Mouse (Mus musculus): Measurements from ENCODE around the gene Mrpl49. TPM values are rescaled to one million over a fixed set of nuclear protein-coding genes. Genes with fewer than 3 reads are reported as not detected.

The Mrpl49 gene
- polyA plus RNA-seq (2012; rRNA removed): 25.2 and 26.8 TPM in 2 replicates

DNA sequence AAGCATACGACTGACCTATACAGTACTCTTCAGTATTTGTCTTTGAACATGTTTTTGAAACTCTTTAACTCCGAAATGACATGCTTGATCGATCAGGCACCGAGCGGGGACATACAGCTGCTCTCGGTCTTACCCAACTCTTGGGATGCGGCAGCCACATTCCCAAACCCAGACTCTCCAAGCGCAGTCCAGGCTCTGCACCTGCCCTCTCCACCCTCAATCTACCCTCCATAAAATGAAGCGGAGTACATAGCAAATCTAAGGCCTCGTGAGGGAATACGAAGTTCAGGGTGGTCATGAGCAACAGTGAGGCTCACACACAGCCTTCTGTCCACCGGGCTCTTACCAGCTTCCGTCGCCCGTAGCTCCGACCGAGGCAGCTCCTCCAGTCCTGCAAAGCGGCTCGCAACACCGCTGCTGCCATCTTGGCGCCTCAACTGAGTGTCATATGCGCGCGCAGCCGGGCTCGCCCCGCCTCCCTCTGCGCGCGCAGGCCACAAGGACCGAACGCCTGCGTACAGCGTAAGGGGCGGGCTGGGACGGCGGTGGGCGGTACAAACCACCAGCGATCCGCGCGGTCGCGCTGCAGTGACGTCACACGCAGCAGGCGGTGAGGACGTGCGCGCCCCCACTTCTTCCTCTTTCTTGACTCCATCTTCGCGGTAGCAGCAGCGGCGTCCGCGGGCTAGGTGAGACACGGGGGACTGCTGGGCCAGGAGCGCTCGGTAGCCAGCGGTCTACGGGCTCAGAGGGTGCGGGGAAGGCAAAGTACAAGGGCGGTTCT, at the start of gene Mrpl49, which contains the start of gene Fau:
Gene Mrpl49, minus strand, starts transcription at position 473 of the 784 bp plus-strand sequence.
Gene Fau, plus strand, starts transcription at position 532 of the 784 bp plus-strand sequence.
- under 1% methylated on average over 63 of the region's 63 CpGs for WGBS
- peak; percentile 75 for DNase-seq (ENCODE audit: low read depth, low spot score)

DNA sequence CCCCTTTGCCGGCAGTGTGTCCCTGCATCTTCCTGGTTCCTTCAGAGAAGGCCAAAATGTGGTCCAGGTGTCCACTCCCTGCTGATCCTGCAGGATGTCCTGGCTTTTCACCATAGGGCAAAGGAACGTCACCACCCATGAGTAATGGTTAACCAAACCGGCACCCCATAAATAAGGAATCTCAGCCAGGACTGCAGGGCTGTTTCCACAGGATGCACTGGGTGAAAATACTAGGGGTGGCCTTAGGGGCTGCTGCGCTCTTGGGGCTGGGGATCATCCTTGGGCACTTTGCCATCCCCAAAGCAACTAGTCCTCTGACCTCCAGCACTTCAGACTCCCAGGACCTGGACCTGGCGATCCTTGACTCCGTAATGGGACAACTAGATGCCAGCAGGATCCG, 48.0 kb upstream of the Mrpl49 start, which contains the start of gene Naaladl1:
Gene Naaladl1, plus strand, starts transcription at position 197 of the 400 bp plus-strand sequence.
- WGBS: 41% methylated on average over 7 of the region's 7 CpGs
- DNase-seq (ENCODE audit: low read depth, low spot score): no peak

DNA sequence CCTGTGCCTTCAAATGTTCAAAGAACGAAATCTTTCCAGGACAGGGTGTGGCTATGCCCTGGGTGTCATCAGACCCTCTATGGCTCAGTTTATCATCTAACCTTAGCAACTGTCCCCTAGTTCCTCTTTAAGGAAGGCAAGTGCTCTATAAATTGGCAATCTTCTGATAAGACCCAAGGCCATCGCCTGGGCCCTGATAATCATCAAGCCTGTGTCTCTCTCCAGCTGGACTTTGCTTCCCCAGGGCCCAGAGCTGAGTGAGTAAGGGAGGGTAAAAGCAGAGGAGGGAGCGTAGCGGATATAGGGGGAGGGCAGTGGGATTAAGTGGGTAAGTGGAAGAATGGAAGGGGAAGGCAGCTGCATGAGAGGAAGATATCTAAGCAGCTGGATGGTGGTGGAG, 46.9 kb upstream of the Mrpl49 start:
- DNase-seq (ENCODE audit: low read depth, low spot score): no peak
- WGBS: 15% methylated on average over 4 of the region's 4 CpGs

DNA sequence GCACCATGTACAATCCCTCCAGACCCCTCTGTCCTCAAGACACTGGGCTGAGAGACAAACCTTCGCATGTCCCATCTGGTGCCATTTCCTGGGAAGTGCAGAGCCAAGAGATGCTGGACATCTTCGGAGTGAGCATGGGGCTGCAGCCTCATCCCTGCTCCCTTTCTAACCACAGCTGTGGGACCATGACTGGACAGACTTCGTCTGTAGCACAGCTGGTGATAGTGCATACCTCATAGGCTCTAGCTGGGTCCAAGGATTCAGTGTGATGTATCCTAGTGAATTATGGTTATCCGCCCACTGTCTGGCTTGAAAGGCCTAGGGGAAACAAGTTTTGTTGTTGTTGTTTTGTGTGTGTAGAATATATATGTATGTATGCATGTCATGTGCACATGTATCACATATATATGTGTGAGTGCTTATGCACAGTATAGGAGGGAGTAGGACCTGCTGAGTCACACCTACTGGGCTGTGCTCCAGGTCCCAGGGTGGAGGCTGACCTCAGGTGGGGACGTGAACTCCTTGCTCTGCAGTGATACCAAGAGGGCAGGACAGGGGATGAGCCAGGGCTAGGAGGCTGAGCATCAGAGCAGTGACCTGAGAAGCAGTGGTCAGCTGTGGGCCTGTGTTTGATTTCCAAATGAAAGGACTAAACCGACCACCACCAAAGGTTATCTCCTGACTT, 44.7 kb upstream of the Mrpl49 start:
- WGBS: 71% methylated on average over 6 of the region's 6 CpGs

DNA sequence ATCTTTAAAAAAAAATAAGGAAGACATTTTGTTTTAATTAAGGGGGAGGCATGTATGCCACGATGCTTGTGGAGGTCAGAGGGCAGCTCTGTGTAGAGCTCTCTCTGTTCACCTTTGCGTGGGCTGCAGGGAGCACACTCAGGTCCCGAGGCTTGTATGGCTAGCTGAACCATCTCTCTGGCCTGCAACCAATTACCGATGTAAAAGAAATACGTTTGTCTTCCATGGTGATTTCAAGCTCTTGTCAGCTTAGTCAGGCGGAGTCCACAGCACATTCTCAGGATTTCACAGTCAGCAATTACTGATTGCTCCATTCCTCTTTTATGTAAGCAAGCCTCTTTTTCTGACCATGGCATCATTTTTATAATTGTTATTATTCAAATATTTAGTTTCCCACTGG, 43.6 kb upstream of the Mrpl49 start:
- DNase-seq (ENCODE audit: low read depth, low spot score): no peak
- 78% methylated on average over 6 of the region's 6 CpGs for WGBS

More for the DNA sequence above, 44.7 kb upstream of the Mrpl49 start:
- no peak for DNase-seq (ENCODE audit: low read depth, low spot score)

DNA sequence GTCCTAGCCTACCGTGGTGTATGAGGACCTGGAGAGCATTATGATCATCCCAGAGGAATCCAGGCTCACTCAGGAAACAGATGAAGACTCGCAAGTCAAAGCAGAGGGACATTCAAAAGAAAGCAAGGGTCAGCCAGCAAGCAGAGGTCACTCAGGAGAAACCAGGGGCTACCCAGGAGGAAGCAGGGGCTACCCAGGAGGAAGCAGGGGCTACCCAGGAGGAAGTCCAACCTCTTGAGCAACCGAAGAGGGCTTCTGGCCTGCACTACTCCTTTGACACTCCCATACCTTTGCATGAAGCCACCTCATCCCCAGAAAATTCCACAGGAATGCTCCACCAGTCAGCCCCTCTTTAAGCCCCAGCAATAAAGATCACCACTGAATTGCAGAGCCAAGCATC, 40.3 kb upstream of the Mrpl49 start:
- DNase-seq (ENCODE audit: low read depth, low spot score): no peak
- 82% methylated on average over 3 of the region's 3 CpGs for WGBS

DNA sequence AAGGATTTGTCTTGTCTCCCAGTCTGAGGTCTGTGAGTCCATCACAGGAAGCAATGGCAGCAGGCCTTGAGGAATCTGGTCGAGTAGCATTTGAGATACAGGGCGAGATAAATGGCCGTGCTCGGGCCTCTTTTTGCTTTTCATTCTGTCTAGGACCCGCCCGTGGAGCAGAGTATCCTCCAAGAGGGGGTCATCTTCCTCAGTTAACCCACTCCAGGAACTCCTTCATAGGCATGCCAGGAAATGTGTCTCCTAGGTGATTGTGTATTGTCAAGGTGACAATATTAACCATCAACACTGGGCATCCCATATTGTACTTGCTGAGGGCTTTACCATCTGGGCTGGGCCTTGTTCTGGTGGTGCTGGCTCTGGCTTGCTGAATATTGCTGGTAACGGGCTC, 36.5 kb upstream of the Mrpl49 start, which contains the start of gene AC131692.1:
Gene AC131692.1, plus strand, starts transcription at position 301 of the 400 bp plus-strand sequence.
- WGBS: 93% methylated on average over 7 of the region's 7 CpGs
- no peak for DNase-seq (ENCODE audit: low read depth, low spot score)

DNA sequence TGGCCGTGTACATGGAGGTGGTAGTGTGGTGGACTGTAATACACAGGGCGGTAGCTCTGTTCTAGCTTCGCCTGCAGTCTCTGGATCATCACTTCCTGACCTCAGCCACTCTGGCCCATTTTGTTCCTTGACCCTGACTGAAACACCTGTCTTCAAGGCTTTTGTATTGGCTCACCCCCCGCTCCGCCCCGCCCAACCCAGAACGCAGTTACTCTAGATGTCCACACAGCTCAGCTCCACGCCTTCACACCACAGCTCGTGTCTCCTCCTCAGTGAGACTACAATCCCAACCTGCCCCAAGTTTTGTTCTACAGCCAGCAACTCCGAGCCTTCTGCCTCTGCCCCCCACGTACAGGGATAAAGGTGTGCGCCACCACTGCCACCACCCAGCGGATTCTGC, 31.3 kb upstream of the Mrpl49 start:
- WGBS: 71% methylated on average over 13 of the region's 13 CpGs
- no peak for DNase-seq (ENCODE audit: low read depth, low spot score)

DNA sequence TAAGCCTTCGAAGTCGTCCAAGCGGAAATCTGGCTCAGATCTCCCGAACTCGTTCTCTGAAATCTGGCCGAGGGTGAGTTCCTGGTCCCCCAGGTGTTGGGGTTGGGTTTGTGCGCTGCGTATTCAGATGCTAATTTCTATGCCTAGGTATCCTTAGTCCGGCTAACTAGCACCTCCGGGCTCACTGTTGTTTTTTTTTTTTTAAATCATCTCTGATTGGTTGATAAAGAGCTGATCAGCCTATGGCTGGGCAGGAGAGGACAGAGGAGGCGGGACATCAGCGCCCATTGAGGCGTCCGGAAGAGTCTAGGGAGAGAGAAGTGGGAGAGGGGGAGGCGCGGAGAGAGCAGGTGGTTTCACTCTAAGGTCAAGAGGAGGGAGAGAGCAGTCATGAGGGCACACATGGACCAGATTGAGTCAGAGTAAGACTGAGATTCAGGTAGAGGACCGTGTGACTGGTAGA, 27.9 kb upstream of the Mrpl49 start:
- WGBS: under 1% methylated on average over 17 of the region's 17 CpGs
- DNase-seq (ENCODE audit: low read depth, low spot score): peak; percentile 44

DNA sequence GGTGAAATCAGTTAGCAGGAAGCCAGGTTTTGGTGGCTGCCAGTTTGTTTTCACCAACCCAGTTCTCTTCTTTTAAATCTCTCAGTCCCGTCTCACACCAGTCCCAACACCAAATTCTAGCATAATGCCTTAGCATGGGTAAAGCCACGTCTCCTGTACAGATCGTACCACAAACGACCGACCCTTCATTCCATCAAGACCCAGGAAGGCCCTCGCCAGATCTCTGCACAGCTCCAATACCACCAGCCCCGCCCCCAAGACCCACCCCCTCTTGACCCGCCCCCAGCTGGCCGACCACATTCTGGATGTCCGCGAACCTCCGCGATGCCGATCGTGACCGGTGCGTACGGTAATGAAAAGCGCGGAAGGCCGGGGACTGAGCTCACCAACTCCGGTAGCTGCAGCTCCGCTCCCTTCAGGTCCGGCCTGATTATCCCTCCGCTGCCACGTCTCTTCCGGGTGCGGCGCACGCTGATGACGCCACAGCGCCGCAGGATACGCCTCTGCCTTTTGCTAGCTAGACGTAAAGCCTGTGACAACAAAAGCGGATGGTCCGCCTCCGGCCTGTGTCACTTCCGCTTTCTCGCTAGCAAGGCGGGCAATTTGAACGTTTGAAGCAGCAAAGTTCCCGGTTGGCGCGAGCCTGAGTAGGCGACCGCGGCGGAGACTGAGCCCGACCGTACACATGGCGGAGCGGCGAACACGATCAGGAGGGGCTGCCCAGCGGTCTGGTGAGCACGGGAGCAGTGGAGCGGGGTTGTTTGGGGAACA, 27.1 kb upstream of the Mrpl49 start, which contains the start of the genes Zfpl1 and Cdca5:
Gene Zfpl1, minus strand, starts transcription at position 479 of the 771 bp plus-strand sequence.
Gene Cdca5, plus strand, starts transcription at position 506 of the 771 bp plus-strand sequence.
- WGBS: under 1% methylated on average over 58 of the region's 58 CpGs
- peak; percentile 94 for DNase-seq (ENCODE audit: low read depth, low spot score)

DNA sequence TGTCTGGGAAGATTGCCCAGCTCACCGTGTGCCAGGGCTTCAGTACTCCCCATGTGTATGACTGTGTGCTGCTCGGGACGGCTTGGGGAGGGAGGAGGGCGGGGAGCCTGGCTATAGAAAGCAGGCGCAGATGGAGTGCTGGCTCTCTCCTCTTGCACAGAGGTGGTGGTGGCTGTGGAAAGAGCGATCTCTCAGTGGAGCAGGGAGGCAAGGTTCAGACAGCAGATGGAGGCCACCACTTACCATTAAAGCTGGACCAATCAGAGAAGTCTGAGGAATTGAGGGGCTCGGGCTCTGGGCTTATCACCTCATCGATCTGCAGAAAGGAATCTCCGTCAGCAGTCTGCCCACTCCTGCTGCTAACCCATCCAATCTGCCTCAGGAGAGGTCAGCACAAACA, 24.6 kb upstream of the Mrpl49 start, which contains the start of gene Gm28374:
Gene Gm28374, minus strand, starts transcription at position 101 of the 400 bp plus-strand sequence.
- WGBS: 87% methylated on average over 9 of the region's 9 CpGs
- no peak for DNase-seq (ENCODE audit: low read depth, low spot score)

DNA sequence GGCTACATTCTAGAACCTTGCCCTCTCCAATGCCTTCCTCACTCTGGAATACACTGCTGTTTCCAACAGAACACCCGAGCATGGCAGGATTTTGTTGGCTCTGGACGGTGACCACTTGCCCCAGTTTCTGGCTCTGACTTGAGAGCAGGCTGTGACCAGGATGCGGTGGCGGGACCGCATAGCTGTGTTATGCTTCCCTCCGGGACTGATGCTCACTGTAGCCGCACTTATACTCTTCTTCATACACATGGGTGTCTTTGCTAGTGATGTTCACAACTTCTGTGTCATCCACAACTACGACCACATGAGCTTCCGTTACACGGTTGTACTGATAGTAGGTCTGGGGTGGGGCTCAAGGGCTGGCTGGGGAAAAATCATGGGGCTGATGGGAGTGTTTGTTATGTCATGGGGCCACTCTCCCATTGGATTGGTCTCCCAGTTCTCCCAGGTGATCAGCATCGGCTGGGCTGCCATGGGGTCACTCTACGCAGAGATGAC, 22.4 kb upstream of the Mrpl49 start, which contains the start of gene Tmem262:
Gene Tmem262, plus strand, starts transcription at position 51 of the 498 bp plus-strand sequence.
- DNase-seq (ENCODE audit: low read depth, low spot score): no peak
- WGBS: 89% methylated on average over 12 of the region's 12 CpGs

DNA sequence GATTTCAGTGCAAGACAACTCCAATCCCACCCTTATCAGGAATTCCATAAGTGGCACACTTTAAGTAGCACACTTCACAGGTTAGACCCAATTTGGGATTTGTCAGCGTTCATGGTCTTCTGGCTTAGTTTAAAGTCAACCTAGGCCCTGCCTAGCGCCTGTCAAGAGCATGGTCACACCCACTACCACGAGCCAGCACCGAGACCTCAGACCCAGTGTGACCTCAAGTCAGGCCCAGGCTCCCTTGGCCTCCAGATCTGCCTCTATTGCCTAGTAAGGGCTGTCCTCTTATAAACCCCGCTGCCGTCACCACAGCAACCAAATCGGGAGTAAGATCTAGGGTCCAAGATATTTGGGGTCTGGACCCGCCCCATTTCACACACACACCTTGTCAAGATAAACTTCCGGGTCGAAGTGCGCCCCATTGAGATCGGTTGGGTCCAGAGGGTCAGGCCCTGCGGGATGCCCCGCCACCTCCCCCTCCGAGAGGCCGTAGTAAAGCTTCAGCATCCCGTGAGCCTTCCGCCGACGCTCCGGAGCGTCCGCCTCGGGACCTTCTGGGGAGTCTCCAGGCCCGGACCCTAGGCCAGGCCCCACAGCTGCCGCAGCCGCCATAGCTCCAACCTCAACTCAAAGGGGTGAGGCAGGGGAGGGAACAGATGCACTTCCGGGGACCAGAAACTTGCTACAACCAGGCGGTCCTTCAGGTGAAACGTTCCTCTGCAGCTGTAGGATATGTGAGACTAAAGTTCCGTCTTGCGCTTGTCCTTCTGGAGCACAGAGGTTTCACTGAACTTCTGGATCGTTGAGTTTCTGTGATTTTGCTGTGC, 19.2 kb upstream of the Mrpl49 start, which contains the start of gene Vps51:
Gene Vps51, minus strand, starts transcription at position 668 of the 830 bp plus-strand sequence.
- WGBS: under 1% methylated on average over 33 of the region's 33 CpGs
- peak; percentile 89 for DNase-seq (ENCODE audit: low read depth, low spot score)

DNA sequence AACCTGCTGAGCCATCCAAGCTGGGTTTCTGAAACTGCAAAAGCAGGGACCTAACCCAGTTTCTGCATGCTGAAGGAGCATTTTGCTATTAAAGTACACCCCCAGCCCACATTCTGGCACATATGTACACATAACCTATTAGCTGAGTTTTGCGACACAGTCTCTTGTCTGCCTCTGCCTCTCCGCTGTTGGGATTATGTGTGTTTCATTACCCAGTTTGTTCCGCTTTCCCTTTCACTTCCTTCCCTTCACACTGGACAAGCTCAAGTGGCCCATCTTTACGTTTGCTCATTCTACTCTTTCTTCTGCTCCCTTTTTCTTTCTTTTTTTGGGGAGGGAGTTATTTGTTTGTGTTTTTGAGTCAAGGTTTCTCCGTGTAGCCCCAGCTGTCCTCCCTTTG, 16.3 kb upstream of the Mrpl49 start:
- no peak for DNase-seq (ENCODE audit: low read depth, low spot score)
- 87% methylated on average over 5 of the region's 5 CpGs for WGBS

DNA sequence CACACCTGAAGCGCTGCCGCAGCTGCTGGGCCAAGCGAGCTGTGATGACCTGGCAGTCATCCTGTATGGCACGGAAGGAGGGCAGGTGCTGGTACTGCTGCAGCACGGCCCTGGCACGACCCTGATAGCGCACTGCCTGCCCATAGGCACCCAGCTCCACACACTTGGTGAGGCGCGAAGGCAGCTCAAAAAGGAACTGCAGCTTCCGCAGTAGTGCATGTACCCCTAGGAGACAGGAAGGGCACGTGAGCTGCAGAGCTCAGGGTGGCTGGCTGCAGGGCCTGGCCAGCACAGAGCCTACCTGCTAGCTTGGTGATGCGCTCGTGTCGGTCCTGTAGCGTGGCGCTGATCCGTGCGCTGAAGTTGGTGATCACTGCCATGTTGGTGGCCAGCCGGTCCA, 13.7 kb upstream of the Mrpl49 start:
- DNase-seq (ENCODE audit: low read depth, low spot score): no peak
- WGBS: 92% methylated on average over 19 of the region's 19 CpGs

DNA sequence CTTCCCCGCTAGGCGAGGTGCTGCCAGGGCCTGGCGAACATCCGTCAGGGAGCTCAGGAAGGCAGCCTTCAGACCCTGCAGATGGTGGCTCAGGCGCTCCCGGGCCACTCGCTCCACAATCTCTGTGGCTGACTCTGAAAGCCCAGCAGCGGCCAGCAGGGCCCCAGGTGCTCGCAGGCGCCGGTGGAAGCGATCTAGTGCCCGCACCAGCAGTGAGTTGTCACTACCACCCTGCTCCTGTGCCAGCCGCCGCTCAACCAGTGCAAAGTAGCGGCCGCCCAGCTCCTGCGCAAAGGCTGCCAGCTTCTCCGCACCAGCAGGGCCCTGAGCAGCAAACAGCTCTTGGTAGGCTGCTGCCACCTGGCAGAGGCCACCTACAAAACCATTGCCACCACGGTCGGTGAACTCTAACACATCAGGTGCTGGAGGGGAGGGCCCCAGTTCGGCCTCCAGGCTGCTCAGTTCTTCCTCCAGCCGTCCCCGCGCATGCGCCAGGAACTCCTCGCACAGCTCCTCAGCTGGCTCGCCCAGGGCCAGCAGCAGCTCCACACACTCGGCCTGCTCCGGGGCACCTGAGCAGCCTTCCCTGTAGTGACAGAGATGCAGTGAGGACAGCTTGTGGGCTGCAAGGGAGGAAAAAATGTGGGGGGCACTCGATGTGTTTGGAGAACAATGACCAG, 13.1 kb upstream of the Mrpl49 start:
- no peak for DNase-seq (ENCODE audit: low read depth, low spot score)
- 91% methylated on average over 31 of the region's 31 CpGs for WGBS

DNA sequence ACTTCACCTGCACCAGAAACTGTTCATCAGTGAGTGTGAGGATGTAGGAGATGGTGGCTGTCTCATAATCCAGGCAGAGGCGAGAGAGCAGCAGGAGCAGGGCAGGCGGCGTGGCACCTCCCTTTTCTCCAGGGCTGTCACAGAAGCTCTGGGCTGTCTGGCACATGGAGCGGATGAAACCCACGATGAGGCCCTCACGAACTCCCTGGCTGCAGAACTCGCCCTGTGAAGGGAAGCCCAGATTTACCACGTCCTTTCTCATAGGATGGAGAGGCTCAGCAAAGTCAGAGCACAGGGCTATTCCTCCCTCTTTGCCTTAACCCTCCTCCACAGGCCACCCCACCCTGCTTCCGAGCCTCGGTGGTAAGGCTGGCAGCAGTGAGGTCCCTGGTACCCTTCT, 12.3 kb upstream of the Mrpl49 start:
- 90% methylated on average over 10 of the region's 10 CpGs for WGBS
- DNase-seq (ENCODE audit: low read depth, low spot score): no peak

DNA sequence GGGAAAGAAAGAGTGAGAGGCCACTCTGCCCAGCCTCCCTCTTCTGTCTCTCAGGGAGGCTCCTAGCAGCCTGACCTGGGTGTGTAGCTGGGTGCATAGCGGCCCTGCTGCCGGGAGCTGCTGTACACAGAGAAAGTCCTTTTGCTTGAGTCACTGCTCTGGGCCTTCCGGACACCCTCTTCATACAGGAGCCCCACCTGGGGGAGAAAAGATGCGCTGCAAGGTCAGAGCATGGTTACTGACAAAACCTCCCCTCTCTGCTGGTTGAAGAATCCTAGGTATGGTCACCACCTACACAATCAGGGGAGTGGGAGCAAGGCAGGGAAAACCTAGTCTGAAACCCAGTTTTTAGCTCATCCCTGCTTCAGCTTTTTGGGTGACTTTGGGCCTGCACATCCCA, 11.4 kb upstream of the Mrpl49 start:
- DNase-seq (ENCODE audit: low read depth, low spot score): no peak

More for the DNA sequence above, 11.4 kb upstream of the Mrpl49 start:
- 69% methylated on average over 4 of the region's 4 CpGs for WGBS
